In genomic region chr7:127815954-127816821, GRCm38 (mm10) we compare ENCODE assay signal across 8 mouse cellular contexts. TPM values are rescaled to one million over a fixed set of nuclear protein-coding genes. Genes with fewer than 3 reads are reported as not detected.
DNase-seq lines count a peak whose midpoint lies in the region; ATAC-seq and TF ChIP-seq lines count a peak whose summit lies in the region.

No protein-coding gene starts in this region.

- no peaks in the 10 kb centered on the region for H3K9me3 ChIP-seq in limb, embryonic 13.5 days
- H3K9me3 ChIP-seq in limb, embryonic 10.5 days (replicated peaks), result no peaks in the 10 kb centered on the region
- no peaks in the 10 kb centered on the region for H3K9me3 ChIP-seq in midbrain, postnatal 0 days (ENCODE audit: low read length)

- no peak overlapping the region for H3K27ac ChIP-seq in limb, embryonic 13.5 days
- H3K27ac ChIP-seq in limb, embryonic 10.5 days, result no peak overlapping the region
- H3K27ac ChIP-seq in gastrocnemius, adult 2 months, result peak overlapping the region; percentile 81
- no peak overlapping the region for H3K27ac ChIP-seq in midbrain, postnatal 0 days (ENCODE audit: low read depth, low read length)

- H3K4me2 ChIP-seq in limb, embryonic 13.5 days (replicated peaks), result no peak overlapping the region
- H3K4me2 ChIP-seq in midbrain, postnatal 0 days (ENCODE audit: low read depth, low read length, poor library complexity, severe bottlenecking), result no peak overlapping the region

- intact Hi-C loops in gastrocnemius, adult 2 months (cut with DNase I), result no loop called here
- intact Hi-C loops in left cerebral cortex, postnatal 25 days (cut with DNase I), result loop anchor here (1.0 kb wide), 1 partner anchor 25 kb away; no protein-coding TSS in a partner anchor

- DNase-seq in limb, embryonic 10.5 days (ENCODE audit: low spot score), result no peak
- peak; percentile 90 for DNase-seq in adipocyte (ENCODE audit: low spot score)
- peak; percentile 80 for DNase-seq in gastrocnemius, adult 2 months
- DNase-seq in induced T-regulatory cell, adult 2 months (ENCODE audit: low read depth), result peak; percentile 34
- peak; percentile 69 to 95 for DNase-seq in left cerebral cortex, postnatal 25 days (ENCODE audit: low spot score in 2 of 2)
- DNase-seq in midbrain, postnatal 0 days (ENCODE audit: low spot score), result peak; percentile 14
- DNase-seq in T-cell, adult 2 months (ENCODE audit: low spot score), result no peak

- 0 out of 2 replicates have a peak, but pooled peaks cover 6% of the 10 kb centered on the region for H3K4me1 ChIP-seq in limb, embryonic 13.5 days
- H3K4me1 ChIP-seq in limb, embryonic 10.5 days, result peaks cover 6% of the 10 kb centered on the region
- H3K4me1 ChIP-seq in midbrain, postnatal 0 days (ENCODE audit: insufficient read depth, low read length), result no peaks in the 10 kb centered on the region

- peak; percentile 38 for TF ChIP-seq CTCF in gastrocnemius, adult 2 months (IDR thresholded peaks at IDR 0.05)
- peak; percentile 40 for TF ChIP-seq CTCF in midbrain, postnatal 0 days (IDR thresholded peaks at IDR 0.05)

- H3K36me3 ChIP-seq in limb, embryonic 13.5 days, result peaks cover 48% of the 10 kb centered on the region
- H3K36me3 ChIP-seq in limb, embryonic 10.5 days, result peaks cover 41% of the 10 kb centered on the region
- H3K36me3 ChIP-seq in midbrain, postnatal 0 days (ENCODE audit: insufficient read depth, low read length), result peaks cover 32% of the 10 kb centered on the region

- WGBS in limb, embryonic 13.5 days, result 75% methylated on average over 15 of the region's 15 CpGs
- WGBS in limb, embryonic 10.5 days, result 68% methylated on average over 15 of the region's 15 CpGs
- WGBS in midbrain, postnatal 0 days, result 69% methylated on average over 15 of the region's 15 CpGs

- no peak for ATAC-seq in limb, embryonic 13.5 days (ENCODE audit: low FRiP score, low read depth)
- ATAC-seq in midbrain, postnatal 0 days (ENCODE audit: low FRiP score), result no peak

- no peaks in the 10 kb centered on the region for H3K27me3 ChIP-seq in limb, embryonic 13.5 days
- no peaks in the 10 kb centered on the region for H3K27me3 ChIP-seq in limb, embryonic 10.5 days (ENCODE audit: low read depth, poor library complexity, severe bottlenecking)
- no peaks in the 10 kb centered on the region for H3K27me3 ChIP-seq in midbrain, postnatal 0 days (ENCODE audit: insufficient read depth, low read length)

- H3K9ac ChIP-seq in limb, embryonic 13.5 days, result 0 out of 2 replicates have a peak overlapping the region, but pooled peaks have one; percentile 13
- no peak overlapping the region for H3K9ac ChIP-seq in midbrain, postnatal 0 days (replicated peaks; ENCODE audit: low read length, poor library complexity, severe bottlenecking)

- no peak overlapping the region for H3K4me3 ChIP-seq in limb, embryonic 13.5 days
- H3K4me3 ChIP-seq in limb, embryonic 10.5 days, result no peak overlapping the region
- H3K4me3 ChIP-seq in gastrocnemius, adult 2 months, result peak overlapping the region; percentile 19; the same call in 1 of the 2 replicates
- H3K4me3 ChIP-seq in midbrain, postnatal 0 days (ENCODE audit: low read depth, low read length), result no peak overlapping the region

RNA-seq across cellular contexts. Expression of gene Stx4a, which starts 7.9 kb away (rescaled TPM):
- polyA plus RNA-seq in limb, embryonic 13.5 days (2015; fragmentation: Nextera tagmentation; extraction: Ambion mirVana), result 53.2 and 55.6 TPM in 2 replicates
- polyA plus RNA-seq in limb, embryonic 10.5 days (2016; fragmentation: Nextera tagmentation; extraction: Ambion mirVana), result 20.2 and 28.5 TPM in 2 replicates
- 10 to 100 TPM; 55.4 to 59.0 TPM for total RNA-seq in gastrocnemius, adult 2 months (2021)
- total RNA-seq in left cerebral cortex, postnatal 25 days (2021), result 10 to 100 TPM; 70.5 to 76.0 TPM
- total RNA-seq in midbrain, postnatal 0 days (2014; rRNA removed), result 6.7 and 7.1 TPM in 2 replicates
- 20.0 and 20.7 TPM in 2 replicates for polyA plus RNA-seq in midbrain, postnatal 0 days (2015; fragmentation: Nextera tagmentation; extraction: Ambion mirVana)

RNA-seq across cellular contexts. Expression of gene Stx1b, which starts 8.2 kb away (rescaled TPM):
- 7.7 and 8.1 TPM in 2 replicates for polyA plus RNA-seq in limb, embryonic 13.5 days (2015; fragmentation: Nextera tagmentation; extraction: Ambion mirVana)
- 3.9 and 9.3 TPM in 2 replicates for polyA plus RNA-seq in limb, embryonic 10.5 days (2016; fragmentation: Nextera tagmentation; extraction: Ambion mirVana)
- 1 to 10 TPM; 1.0 TPM for total RNA-seq in gastrocnemius, adult 2 months (2021)
- total RNA-seq in left cerebral cortex, postnatal 25 days (2021), result 100 to 1,000 TPM; 437 to 445 TPM
- 83.6 and 88.9 TPM in 2 replicates for total RNA-seq in midbrain, postnatal 0 days (2014; rRNA removed)
- 83.9 and 87.1 TPM in 2 replicates for polyA plus RNA-seq in midbrain, postnatal 0 days (2015; fragmentation: Nextera tagmentation; extraction: Ambion mirVana)

RNA-seq across cellular contexts. Expression of gene Hsd3b7, which starts 15.8 kb away (rescaled TPM):
- 11.2 and 11.3 TPM in 2 replicates for polyA plus RNA-seq in limb, embryonic 13.5 days (2015; fragmentation: Nextera tagmentation; extraction: Ambion mirVana)
- polyA plus RNA-seq in limb, embryonic 10.5 days (2016; fragmentation: Nextera tagmentation; extraction: Ambion mirVana), result 5.5 and 8.2 TPM in 2 replicates
- total RNA-seq in gastrocnemius, adult 2 months (2021), result 1 to 10 TPM; 4.7 to 6.2 TPM
- 1 to 10 TPM; 3.6 to 6.8 TPM for total RNA-seq in left cerebral cortex, postnatal 25 days (2021)
- 7.1 and 12.8 TPM in 2 replicates for total RNA-seq in midbrain, postnatal 0 days (2014; rRNA removed)
- polyA plus RNA-seq in midbrain, postnatal 0 days (2015; fragmentation: Nextera tagmentation; extraction: Ambion mirVana), result 8.6 and 11.3 TPM in 2 replicates

RNA-seq across cellular contexts. Expression of gene Gm49388, which starts 30.8 kb away (rescaled TPM):
- not detected in 2 replicates for polyA plus RNA-seq in limb, embryonic 13.5 days (2015; fragmentation: Nextera tagmentation; extraction: Ambion mirVana)
- not detected in 2 replicates for polyA plus RNA-seq in limb, embryonic 10.5 days (2016; fragmentation: Nextera tagmentation; extraction: Ambion mirVana)
- 1 to 10 TPM; 1.9 to 2.1 TPM for total RNA-seq in gastrocnemius, adult 2 months (2021)
- total RNA-seq in left cerebral cortex, postnatal 25 days (2021), result 1 to 10 TPM; 3.5 to 4.5 TPM
- not detected in 2 replicates for total RNA-seq in midbrain, postnatal 0 days (2014; rRNA removed)
- not detected in 2 replicates for polyA plus RNA-seq in midbrain, postnatal 0 days (2015; fragmentation: Nextera tagmentation; extraction: Ambion mirVana)

RNA-seq across cellular contexts. Expression of gene Setd1a, which starts 39.7 kb away (rescaled TPM):
- 28.1 and 30.8 TPM in 2 replicates for polyA plus RNA-seq in limb, embryonic 13.5 days (2015; fragmentation: Nextera tagmentation; extraction: Ambion mirVana)
- polyA plus RNA-seq in limb, embryonic 10.5 days (2016; fragmentation: Nextera tagmentation; extraction: Ambion mirVana), result 21.9 and 24.2 TPM in 2 replicates
- total RNA-seq in gastrocnemius, adult 2 months (2021), result 10 to 100 TPM; 15.3 to 20.8 TPM
- total RNA-seq in left cerebral cortex, postnatal 25 days (2021), result 10 to 100 TPM; 42.3 to 43.4 TPM
- 18.0 and 19.8 TPM in 2 replicates for total RNA-seq in midbrain, postnatal 0 days (2014; rRNA removed)
- polyA plus RNA-seq in midbrain, postnatal 0 days (2015; fragmentation: Nextera tagmentation; extraction: Ambion mirVana), result 12.7 and 16.4 TPM in 2 replicates

Comparison
In these comparisons a context has a peak if more than half of its experiments do, and no peak if none do; other contexts are left out.
1. DNase-seq: peak in adipocyte (single experiment), gastrocnemius, adult 2 months (single experiment), induced T-regulatory cell, adult 2 months (single experiment), left cerebral cortex, postnatal 25 days (2 of 2) and midbrain, postnatal 0 days (single experiment); none in limb, embryonic 10.5 days (single experiment) and T-cell, adult 2 months (single experiment).
2. RNA of gene Stx1b, which starts 8.2 kb away (total RNA-seq): 437 to 445 TPM in left cerebral cortex, postnatal 25 days and 83.6 to 88.9 TPM in midbrain, postnatal 0 days; 1.0 TPM in gastrocnemius, adult 2 months; every median in the first group is over 10 times any median in the second.